Mouse (Mus musculus) hindbrain, embryonic 11.5 days (tissue): ENCODE measurements around the gene Zfp541. TPM values are rescaled to one million over a fixed set of nuclear protein-coding genes. Genes with fewer than 3 reads are reported as not detected.

ENCODE experiments used
- ATAC-seq: fragments of 200-750 bp; cut with Nextera tagmentation; 2 replicates; pipeline ENCODE4 v1.8.0; 2017; ENCODE audit warnings: mild to moderate bottlenecking, moderate TSS enrichment, moderate library complexity; ENCODE audit not compliant: low FRiP score
- DNase-seq: peaks from one replicate; pipeline ENCODE4 v3.0.0-alpha.2; 2015; ENCODE audit warnings: low spot score
- H3K27ac ChIP-seq: fragments of 300-500 bp; sonication (generic); 2 replicates; pipeline ENCODE4 v1.5.1; 2014; ENCODE audit warnings: mild to moderate bottlenecking, low read depth, low read length
- H3K27me3 ChIP-seq: fragments of 300-500 bp; sonication (generic); 2 replicates; pipeline ENCODE4 v1.6.1; 2014; ENCODE audit warnings: mild to moderate bottlenecking, low read length, moderate library complexity, mixed read lengths; ENCODE audit not compliant: control insufficient read depth, insufficient read depth
- H3K36me3 ChIP-seq: fragments of 300-500 bp; sonication (generic); 2 replicates; pipeline ENCODE4 v1.6.1; 2014; ENCODE audit warnings: mild to moderate bottlenecking, low read length, moderate library complexity, mixed read lengths; ENCODE audit not compliant: control insufficient read depth, insufficient read depth
- H3K4me1 ChIP-seq: fragments of 300-500 bp; sonication (generic); replicated peaks from 2 replicates; pipeline ENCODE4 v1.6.1; 2014; ENCODE audit warnings: low read length, mixed read lengths; ENCODE audit not compliant: control insufficient read depth, insufficient read depth
- H3K4me2 ChIP-seq: fragments of 300-500 bp; sonication (generic); replicated peaks from 2 replicates; pipeline ENCODE4 v1.6.1; 2014; ENCODE audit warnings: mild to moderate bottlenecking, low read depth, low read length
- H3K4me3 ChIP-seq: fragments of 300-500 bp; sonication (generic); 2 replicates; pipeline ENCODE4 v1.5.1; 2014; ENCODE audit warnings: low read depth, low read length
- H3K9ac ChIP-seq: fragments of 300-500 bp; sonication (generic); 2 replicates; pipeline ENCODE4 v1.6.1; 2014; ENCODE audit warnings: low read depth, low read length
- H3K9me3 ChIP-seq: fragments of 300-500 bp; sonication (generic); 2 replicates; pipeline ENCODE4 v1.6.1; 2016; ENCODE audit warnings: low read length; ENCODE audit not compliant: control insufficient read depth
- WGBS: fragments of 180-500 bp; shearing (Covaris S2); extraction: QIAGEN DNeasy Blood & Tissue Kit; methylation state at CpG from one replicate; pipeline ENCODE4 v1.1.7; 2014; 5-methylcytosine and 5-hydroxymethylcytosine counted together
- polyA plus RNA-seq: library from polyadenylated mRNA; unstranded; fragments of >200 nt; fragmentation: Nextera tagmentation; extraction: Ambion mirVana; gene quantifications from 2 replicates; pipeline ENCODE4 v1.2.1, GENCODE M21; 2014

The Zfp541 gene
- polyA plus RNA-seq, 1 experiment from 2014 or later = not detected

DNA sequence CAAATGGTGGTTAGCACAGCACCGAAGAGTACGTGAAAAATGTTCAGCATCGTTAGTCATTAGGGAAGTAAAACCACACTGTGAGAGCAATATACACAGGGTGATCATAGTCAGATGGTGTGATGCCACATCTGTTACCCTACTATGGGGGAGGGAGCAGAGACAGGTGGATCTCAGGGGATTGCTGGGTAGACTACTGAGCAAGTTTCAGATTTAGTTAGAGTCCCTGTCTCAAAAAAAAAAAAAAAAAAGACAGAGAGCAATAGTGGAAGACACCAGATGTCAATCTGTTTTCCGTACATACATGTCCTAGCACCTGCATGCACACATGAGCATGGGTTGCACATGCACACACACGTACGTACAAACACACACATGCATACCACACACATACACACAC is 5.9 kb upstream of the Zfp541 start:
- no peaks in the 10 kb centered on the region for H3K9me3 ChIP-seq
- WGBS = 84% methylated on average over 6 of the region's 6 CpGs
- H3K36me3 ChIP-seq = no peaks in the 10 kb centered on the region
- no peak for DNase-seq
- no peak overlapping the region for H3K9ac ChIP-seq
- no peaks in the 10 kb centered on the region; the same call in 1 of the 2 replicates for H3K27me3 ChIP-seq
- H3K4me1 ChIP-seq = no peaks in the 10 kb centered on the region
- no peak for ATAC-seq
- no peak overlapping the region for H3K4me2 ChIP-seq
- no peak overlapping the region for H3K27ac ChIP-seq
- H3K4me3 ChIP-seq = no peak overlapping the region

GRCm38 (mm10) chr7:16056459-16057135 is 5.0 kb upstream of the Zfp541 start:
- Histone ChIP-seq H3K4me1 (no peaks in the 10 kb centered on the region), H3K27me3 (peaks cover 2% of the 10 kb centered on the region), H3K36me3 (no peaks in the 10 kb centered on the region), H3K9ac (no peak overlapping the region), H3K9me3 (no peaks in the 10 kb centered on the region), H3K4me2 (no peak overlapping the region), H3K4me3 (no peak overlapping the region), H3K27ac (no peak overlapping the region)
- ATAC-seq (no peak), DNase-seq (peak; percentile 31)
- 34% methylated on average over 5 of the region's 5 CpGs for WGBS

DNA sequence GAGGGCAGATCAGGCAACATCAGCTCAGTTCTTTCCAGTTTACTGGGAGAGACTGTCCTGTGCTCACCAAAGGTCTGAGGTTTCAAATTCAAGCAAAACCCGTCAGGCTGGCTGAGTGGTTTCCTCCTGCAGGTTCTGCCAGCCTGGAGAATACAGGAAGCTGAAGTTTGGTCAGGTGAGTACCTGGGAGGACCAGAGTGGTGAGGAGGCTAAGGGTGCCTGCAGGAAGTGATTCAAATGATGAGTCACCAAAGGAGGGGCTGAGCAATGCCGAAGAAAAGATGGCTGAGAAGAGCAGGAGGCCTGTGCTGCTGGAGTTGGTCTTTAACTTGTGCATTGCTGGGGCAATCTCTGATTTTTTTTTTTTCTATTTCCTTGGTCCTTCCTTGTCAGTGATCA is 4.5 kb upstream of the Zfp541 start:
- Histone ChIP-seq H3K4me2 (no peak overlapping the region), H3K36me3 (no peaks in the 10 kb centered on the region), H3K9me3 (no peaks in the 10 kb centered on the region), H3K9ac (no peak overlapping the region), H3K27ac (no peak overlapping the region), H3K27me3 (peaks cover 7% of the 10 kb centered on the region), H3K4me3 (no peak overlapping the region), H3K4me1 (no peaks in the 10 kb centered on the region)
- ATAC-seq = no peak
- no peak for DNase-seq
- WGBS = 63% methylated on average over 2 of the region's 2 CpGs

GRCm38 (mm10) chr7:16062099-16062420 is 446 bp downstream of the Zfp541 start:
- WGBS = 68% methylated on average over 15 of the region's 15 CpGs
- no peak overlapping the region for H3K4me3 ChIP-seq
- H3K9me3 ChIP-seq = no peaks in the 10 kb centered on the region

GRCm38 (mm10) chr7:16063490-16063889 is 1.9 kb downstream of the Zfp541 start:
- no peak overlapping the region for H3K9ac ChIP-seq
- DNase-seq = peak; percentile 27
- H3K27me3 ChIP-seq = peaks cover 8% of the 10 kb centered on the region
- H3K36me3 ChIP-seq = no peaks in the 10 kb centered on the region
- no peak for ATAC-seq
- H3K4me2 ChIP-seq = no peak overlapping the region
- no peak overlapping the region for H3K4me3 ChIP-seq
- 29% methylated on average over 4 of the region's 4 CpGs for WGBS
- no peaks in the 10 kb centered on the region for H3K4me1 ChIP-seq
- H3K9me3 ChIP-seq = no peaks in the 10 kb centered on the region
- no peak overlapping the region for H3K27ac ChIP-seq

More at GRCm38 (mm10) chr7:16062099-16062420, 446 bp downstream of the Zfp541 start:
- no peaks in the 10 kb centered on the region for H3K36me3 ChIP-seq
- H3K9ac ChIP-seq = no peak overlapping the region
- no peak overlapping the region for H3K27ac ChIP-seq
- no peak for DNase-seq
- peaks cover 8% of the 10 kb centered on the region for H3K27me3 ChIP-seq
- ATAC-seq = no peak
- no peaks in the 10 kb centered on the region for H3K4me1 ChIP-seq
- H3K4me2 ChIP-seq = no peak overlapping the region

DNA sequence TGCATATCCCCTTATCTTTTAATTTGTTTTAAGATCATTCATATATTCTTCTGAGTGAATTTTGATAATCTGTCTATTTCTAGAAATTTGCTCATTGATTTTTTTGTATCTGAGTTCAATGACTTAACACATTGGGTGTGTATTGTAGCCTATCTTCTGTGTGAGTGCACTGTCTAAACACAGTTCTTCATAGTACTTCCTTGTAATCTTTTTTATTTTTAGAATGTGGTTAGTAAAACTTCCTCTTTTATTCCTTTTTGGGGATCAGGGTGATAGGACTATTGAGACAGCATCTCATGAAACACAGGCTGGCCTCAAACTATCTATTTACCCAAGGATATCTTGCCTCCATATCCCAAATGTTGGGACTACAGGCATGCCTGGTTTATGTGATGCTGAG is 9.2 kb downstream of the Zfp541 start:
- H3K36me3 ChIP-seq = no peaks in the 10 kb centered on the region
- H3K9ac ChIP-seq = no peak overlapping the region
- no peak overlapping the region for H3K4me2 ChIP-seq
- no peak overlapping the region for H3K4me3 ChIP-seq
- ATAC-seq = no peak
- no peaks in the 10 kb centered on the region for H3K4me1 ChIP-seq
- no peaks in the 10 kb centered on the region for H3K9me3 ChIP-seq
- H3K27me3 ChIP-seq = no peaks in the 10 kb centered on the region
- no peak overlapping the region for H3K27ac ChIP-seq
- no peak for DNase-seq

DNA sequence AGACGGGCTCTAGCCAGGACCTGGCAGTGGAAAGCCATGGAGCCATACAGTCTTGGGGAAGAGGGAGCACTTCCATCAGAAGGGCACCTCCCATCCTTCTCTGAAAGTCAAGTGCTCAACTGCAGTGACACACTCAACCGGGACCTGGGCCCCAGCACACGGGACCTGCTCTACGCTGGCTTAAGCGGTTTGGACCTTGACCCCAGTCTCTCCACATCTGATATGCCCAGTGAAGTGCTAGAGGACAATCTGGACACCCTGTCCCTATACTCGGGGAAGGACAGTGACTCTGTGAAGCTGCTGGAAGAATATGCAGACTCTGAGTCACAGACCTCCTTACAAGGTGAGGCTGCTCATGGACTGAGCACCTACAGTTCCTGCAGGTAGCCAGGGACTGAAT is 10.3 kb downstream of the Zfp541 start:
- no peak overlapping the region for H3K4me3 ChIP-seq
- ATAC-seq = no peak
- no peak overlapping the region for H3K27ac ChIP-seq
- no peak overlapping the region for H3K9ac ChIP-seq
- H3K4me2 ChIP-seq = no peak overlapping the region
- H3K36me3 ChIP-seq = no peaks in the 10 kb centered on the region
- 87% methylated on average over 6 of the region's 6 CpGs for WGBS
- no peaks in the 10 kb centered on the region for H3K9me3 ChIP-seq
- H3K4me1 ChIP-seq = no peaks in the 10 kb centered on the region
- no peak for DNase-seq
- no peaks in the 10 kb centered on the region for H3K27me3 ChIP-seq

DNA sequence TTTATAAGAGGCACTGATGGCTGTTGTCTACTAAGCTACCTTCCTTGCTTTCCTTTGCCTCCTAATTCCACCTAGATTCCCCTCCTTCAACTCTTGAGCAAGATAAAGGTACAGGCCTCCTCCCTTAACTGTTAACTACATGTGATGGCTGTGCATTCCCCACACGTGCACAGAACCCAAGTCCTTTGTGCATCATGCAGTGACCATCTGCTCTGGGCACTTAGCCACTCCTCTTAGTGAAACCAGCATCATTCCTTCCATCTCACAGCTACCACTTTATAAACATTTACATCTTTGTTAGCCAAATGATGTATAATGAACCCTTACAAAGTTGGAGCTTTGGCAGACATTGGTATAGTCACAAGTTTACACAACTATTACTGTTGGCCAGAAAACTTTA is 18.3 kb downstream of the Zfp541 start:
- Histone ChIP-seq H3K4me3 (no peak overlapping the region), H3K9me3 (no peaks in the 10 kb centered on the region), H3K27me3 (no peaks in the 10 kb centered on the region), H3K27ac (no peak overlapping the region), H3K4me2 (no peak overlapping the region), H3K9ac (no peak overlapping the region), H3K4me1 (no peaks in the 10 kb centered on the region), H3K36me3 (no peaks in the 10 kb centered on the region)
- no peak for DNase-seq
- 70% methylated on average over 1 of the region's 1 CpGs for WGBS
- ATAC-seq = no peak

DNA sequence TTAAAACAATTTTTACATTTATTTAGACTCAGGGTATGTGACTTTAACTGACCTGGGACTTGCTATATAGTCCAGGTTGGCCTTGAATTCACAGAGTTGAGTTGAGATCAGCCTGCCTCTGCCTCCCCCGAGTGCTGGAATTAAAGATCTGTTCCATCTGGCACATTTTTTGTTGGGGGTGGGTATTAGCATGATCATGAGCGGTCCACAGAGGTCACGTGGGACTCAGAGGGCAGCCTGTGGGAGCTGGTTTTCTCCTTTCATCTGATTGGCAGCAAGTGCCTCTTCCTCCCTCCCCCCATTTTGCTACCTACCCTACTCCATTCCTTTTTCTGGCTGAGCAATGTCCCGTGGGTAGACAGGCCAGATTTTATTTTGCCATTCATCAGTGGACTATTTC is 19.0 kb downstream of the Zfp541 start:
- no peaks in the 10 kb centered on the region for H3K4me1 ChIP-seq
- 68% methylated on average over 4 of the region's 4 CpGs for WGBS
- no peak overlapping the region for H3K4me2 ChIP-seq
- H3K36me3 ChIP-seq = no peaks in the 10 kb centered on the region
- H3K4me3 ChIP-seq = no peak overlapping the region
- H3K27ac ChIP-seq = no peak overlapping the region
- DNase-seq = no peak
- ATAC-seq = no peak
- H3K9ac ChIP-seq = no peak overlapping the region
- no peaks in the 10 kb centered on the region for H3K9me3 ChIP-seq
- H3K27me3 ChIP-seq = no peaks in the 10 kb centered on the region
